Mouse (Mus musculus) 416B (cell line): Measurements from ENCODE around the gene AW549877.
A peak's percentile ranks its signal among the peaks of the same experiment; 100 is the strongest.

Experiments
- DNase-seq: peaks from one replicate; pipeline ENCODE4 v3.0.0; 2011; ENCODE audit warnings: low read depth

The AW549877 gene

DNA sequence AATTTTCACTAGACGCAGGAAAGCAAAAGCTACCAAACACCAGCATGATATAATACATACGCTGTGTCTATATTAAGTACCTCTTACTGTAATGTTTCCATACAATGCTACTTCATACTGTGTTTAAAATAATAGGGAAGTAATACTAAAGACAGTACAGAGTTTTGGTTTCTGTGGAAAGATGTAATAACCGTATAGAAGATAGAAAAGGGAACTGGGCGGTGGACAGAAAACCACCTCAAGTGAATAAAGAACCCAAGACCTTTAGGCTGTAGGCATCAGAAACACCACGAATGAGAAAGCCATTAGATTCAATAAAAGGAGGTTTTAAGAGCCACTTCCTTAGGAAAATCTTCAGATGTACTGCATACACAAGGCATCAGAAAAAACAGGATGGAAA lies 12.8 kb downstream of the AW549877 start:
- DNase-seq = peak; percentile 24

DNA sequence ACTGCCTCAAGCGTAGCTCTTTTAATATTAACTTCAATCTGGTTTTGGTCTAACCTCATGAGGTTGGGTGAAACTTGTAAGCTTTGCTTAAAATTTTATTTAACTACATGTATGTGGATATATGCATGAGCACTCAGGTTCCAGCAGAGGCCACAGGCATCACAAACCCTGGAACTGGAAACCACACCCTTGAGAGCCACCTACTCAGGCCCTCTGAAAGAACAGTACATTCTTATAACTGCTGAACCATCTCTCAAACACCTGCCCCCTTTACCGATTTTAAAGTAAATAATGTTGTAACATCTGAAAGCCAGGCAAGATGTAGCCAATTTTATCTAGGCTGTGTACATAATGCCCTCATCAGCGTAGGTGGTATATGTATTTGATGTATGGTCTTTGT lies 15.7 kb downstream of the AW549877 start:
- no peak for DNase-seq

DNA sequence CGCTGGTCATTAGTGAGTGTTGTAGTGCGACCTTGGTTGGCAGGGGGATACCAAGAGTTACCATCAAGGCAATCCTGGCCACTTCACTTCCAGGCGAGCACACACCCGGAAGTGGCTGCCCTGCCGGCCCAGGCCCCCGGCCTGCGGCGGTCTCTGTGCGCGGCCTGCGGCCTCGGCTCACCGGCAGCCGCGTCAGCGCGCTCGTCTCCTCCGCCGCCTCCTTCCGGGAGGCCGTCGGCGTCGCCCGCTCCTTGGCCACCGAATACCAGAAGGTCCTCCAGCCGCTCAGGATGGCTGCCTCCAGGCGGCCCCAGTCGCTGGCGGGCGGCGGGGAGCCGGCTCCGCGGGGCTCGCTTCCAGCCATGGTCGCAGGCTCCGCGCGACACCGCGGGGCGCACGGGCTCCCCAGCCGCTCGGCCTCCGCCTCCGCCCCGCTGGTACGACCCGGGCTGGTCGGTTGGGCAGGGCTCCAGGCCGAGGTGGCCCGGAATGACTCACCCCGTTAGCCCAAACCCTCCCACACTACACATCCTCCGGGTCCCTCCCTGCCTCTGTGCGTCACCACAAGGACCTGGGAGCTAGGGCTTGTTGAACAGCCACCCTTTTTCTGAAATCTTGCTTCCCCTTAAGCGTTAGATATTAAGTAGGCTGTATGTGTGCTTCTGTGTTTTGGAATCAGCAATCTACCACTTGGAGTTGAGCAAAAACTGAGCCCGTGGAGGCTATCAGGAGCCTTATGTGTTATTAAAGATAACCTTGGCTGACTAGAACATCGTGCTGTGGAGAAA lies 16.3 kb downstream of the AW549877 start, which contains the start of gene Fbxo4:
TSS of gene Fbxo4 (minus strand) at position 513 of the 788 bp plus-strand sequence.
- peak; percentile 89 for DNase-seq

DNA sequence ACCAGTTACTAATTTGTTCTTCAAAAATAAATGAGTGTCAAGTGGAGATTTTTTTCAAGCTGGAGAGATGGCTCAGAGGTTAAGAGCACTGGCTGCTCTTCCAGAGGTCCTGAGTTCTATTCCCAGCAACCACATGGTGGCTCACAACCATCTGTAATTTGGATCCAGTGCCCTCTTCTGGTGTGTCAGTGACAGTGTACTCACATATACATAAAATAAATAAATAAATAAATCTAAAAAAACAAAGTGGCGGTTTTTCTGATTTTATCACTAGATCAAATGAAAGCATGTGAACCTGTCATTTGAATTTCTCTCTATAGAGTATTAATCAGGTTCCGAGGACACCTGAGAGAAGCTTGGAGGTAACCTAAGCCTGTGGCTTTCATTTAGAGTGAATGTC lies 17.3 kb downstream of the AW549877 start:
- DNase-seq = peak; percentile 8

DNA sequence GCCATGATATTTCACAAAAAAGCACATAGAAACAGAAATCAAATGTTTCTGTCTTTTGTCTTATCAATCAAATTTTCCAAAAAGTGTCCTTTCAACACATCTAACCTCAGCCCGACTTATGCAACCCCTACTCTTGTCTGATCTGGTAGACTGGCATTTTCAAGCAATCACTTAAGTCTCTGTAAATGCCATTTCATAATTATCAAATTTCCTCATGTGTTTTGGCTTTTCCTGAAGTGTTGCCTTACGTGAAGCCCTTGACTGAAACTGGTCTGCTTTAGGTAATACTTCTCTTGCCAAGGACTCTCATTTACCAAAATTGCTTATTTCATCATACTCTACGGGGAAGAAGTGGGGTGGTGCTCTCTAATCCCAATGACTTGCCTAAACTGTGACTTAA lies 22.2 kb downstream of the AW549877 start:
- DNase-seq = peak; percentile 55

DNA sequence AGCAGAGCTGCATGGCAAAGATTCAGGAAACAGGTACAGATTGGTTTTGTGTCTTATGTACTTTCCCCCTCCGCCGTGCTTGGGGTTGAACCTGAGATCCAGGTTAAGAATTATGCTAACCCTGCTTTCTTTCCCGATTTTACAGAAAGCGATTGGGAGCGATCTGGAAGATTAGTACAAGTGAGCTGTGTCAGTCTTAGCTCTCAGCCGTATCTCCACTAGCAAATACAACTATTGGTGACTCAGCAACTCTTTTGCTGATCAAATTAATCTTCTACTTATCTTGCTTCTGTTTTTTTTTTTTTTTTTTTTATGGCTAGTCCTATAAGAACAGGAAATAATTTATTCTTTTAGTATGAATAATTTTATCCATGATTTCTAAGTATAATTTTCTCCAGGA lies 25.4 kb downstream of the AW549877 start:
- DNase-seq = no peak

DNA sequence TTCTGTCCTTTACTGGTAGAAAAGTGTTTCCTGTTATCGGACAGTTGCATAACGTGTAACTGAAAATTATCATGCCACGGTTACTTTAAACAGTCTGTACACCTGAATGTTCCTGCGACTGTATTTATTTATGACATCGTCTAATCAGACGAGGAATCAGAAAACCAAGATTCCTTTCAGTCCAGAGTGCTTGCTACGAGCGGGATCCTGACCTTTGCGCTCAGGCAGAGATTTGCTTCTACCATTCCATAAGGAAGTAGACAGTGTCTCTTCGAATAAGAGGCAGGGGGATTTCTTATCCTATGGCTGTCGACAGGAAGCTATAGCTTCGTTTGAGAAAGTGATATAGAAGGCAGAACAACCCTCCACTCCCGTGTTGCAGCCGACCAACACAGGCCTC lies 25.8 kb downstream of the AW549877 start:
- DNase-seq = no peak

DNA sequence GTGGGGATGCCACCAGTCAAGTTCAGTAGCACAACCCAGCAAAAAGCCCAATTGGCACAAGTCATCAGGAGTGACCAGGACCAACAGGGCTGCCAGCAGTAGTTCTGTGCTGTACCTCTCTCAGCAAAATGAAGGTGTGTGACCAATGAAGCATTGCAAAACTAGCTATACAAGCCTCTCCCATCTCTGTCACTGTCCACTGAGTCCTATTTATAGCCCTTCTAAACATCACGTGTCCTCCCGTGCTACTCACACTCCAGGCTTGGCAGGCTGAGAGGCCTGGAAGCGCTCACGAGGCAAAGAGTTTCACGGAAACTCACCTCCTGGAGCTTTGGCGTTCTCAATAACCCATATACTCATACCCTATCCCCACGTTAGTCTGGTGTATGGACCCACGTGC lies 33.3 kb downstream of the AW549877 start:
- DNase-seq = no peak

DNA sequence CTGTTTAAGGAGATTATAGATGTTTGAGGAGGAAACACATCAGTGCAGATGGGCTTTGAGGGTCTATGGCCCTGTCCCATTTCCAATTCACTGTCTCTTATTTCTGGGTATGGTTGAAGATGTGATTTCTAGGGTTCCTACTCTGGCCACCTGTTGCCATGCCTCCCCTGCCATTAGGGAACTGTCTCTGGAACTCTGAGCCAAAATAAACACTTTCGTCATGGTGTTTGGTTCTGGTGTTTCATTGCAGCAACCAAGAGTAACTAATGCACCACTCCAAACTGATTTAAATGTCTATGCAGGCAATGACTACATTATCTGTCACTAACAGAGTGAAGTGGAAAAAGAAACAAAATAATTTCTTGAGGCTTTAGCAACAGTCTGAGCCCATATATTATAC lies 35.5 kb downstream of the AW549877 start:
- DNase-seq = no peak

DNA sequence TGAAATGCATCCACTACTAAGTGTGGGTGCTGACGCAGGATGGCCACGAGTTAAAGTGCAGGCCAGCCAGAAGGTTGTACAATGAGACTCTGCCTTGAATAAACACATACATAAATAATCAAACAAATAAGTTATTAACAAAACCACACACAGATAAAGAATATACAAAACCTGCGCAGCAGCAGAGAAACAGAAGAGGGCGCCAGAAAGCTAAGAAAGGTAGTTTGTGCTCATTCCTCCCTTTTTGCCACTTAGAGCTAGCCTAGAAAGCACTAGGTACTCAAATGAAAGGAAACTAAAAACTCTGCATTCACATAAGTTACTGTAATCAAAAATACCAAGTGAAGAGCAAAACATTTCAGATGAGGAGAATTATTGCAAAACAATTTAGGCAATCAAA lies 37.6 kb downstream of the AW549877 start:
- DNase-seq = peak; percentile 73

DNA sequence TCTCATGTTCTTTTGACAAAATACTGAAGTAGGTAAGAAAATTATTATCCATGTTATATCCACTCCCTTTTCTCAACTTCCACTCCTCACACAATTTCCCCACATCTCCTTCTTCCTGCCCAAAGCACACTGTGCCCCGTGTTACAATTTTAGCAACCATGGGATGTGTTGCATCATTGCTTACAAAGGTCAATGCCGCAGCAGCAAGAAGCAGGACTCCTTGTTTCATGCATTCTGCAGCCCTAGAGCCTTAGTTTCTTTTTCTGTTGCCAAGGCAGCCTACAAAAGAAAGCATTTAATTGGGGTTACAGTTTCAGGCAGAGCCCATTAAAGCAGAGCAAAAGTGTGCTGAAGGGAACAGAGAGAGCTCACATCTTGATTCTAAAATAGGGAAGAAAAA lies 40.6 kb downstream of the AW549877 start:
- DNase-seq = peak; percentile 15

DNA sequence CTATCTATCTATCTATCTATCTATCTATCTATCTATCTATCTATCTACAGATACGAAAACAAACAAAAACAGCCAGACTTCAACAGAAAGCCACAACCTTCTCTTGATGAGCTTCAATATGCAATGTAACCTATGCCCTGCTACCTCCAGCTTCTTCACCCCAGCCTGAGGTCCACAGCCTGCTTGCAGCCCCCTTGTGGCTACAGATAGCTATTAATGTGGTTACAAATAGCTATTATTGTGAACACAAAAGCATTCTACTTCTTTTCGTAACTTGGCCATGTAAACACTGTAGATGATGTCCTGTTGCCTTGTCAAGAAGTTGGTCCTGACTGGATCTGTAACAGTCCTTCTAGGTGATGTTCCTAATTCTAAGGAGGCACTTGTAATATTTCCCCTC lies 57.4 kb downstream of the AW549877 start:
- peak; percentile 9 for DNase-seq

DNA sequence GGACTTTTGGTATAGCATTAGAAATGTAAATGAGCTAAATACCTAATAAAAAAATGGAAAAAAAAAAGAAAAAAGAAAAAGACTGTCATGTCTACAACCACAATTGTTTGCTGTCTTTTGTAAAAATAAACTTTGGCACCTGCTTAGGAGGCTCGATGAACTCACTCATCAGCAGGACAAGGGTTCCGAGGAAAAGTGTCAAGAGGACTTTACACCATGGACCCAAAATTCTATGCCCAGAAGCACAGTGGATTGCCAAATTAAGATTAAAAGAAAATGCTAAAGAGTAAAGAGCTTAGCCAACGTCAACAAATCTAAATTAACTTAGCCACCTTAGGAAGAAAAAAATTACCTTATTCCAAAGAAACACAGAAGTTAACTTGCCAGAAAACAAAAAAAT lies 59.5 kb downstream of the AW549877 start:
- DNase-seq = no peak

DNA sequence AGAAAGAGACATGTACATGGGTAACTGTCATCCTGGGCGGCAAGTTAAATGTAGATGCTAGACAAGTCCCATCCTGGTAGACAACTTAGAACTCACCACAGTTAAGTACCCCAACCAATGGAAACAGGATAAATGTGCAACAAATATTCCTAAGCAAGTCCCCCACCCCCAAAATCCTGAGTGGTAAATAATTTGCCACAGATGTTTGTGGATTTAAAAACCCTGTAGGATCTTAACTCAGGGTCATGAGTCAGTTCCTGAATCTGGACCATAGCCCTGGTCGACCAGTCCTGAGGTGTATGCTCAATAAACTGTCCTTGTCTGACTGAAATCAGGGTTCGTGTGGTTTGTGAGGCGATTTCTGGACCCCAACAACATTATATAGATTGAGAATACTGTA lies 62.1 kb downstream of the AW549877 start:
- no peak for DNase-seq
